Mouse (Mus musculus): ENCODE measurements around the gene Zfp598. TPM values are rescaled to one million over a fixed set of nuclear protein-coding genes. Genes with fewer than 3 reads are reported as not detected.
A peak's percentile ranks its signal among the peaks of the same experiment; 100 is the strongest.
"Not testable (repeated sequence)": the region's sequence is repeated elsewhere in the genome, so short reads cannot be mapped to it uniquely, and the experiment has no call there.

The Zfp598 gene
- polyA plus RNA-seq, 1 experiment from 2014 or later = 23.0 TPM

DNA sequence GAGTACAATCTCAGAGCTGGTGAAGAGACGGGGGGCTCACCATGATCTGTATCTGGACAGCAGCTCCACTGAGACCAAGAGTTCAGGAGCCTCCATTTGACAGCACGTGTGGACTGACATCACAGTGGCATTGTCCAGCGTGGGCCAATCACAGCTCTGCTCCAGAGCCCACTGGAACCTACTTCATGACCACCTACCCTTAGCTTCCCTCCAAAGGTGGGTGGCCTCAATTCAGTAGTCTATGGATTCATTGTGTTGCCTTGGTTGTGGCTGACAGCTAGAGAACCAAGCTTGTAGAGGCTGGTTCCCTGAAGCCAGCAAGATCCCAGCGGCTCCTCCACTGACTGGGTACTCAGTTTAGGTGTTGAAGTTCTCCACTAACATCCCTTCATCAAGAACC is 48.5 kb downstream of the Zfp598 start, which contains the start of the genes Rnf151 and Rps2:
Gene Rnf151 (minus strand): TSS at position 121 of the 400 bp plus-strand sequence.
Gene Rps2 (plus strand): TSS at position 174 of the 400 bp plus-strand sequence.
- no peak for ATAC-seq (ENCODE audit: low FRiP score)
- 88% methylated on average over 4 of the region's 4 CpGs for WGBS
- Histone ChIP-seq H3K36me3 (peaks cover 29% of the 10 kb centered on the region), H3K4me3 (peak within 1 kb of the TSS; percentile 86), H3K9ac (0 out of 2 replicates have a peak within 1 kb of the TSS, but pooled peaks have one; percentile 89), H3K9me3 (replicated peaks) (no peaks in the 10 kb centered on the region), H3K27me3 (no peaks in the 10 kb centered on the region), H3K4me1 (peaks cover 24% of the 10 kb centered on the region), H3K4me2 (replicated peaks) (peak within 1 kb of the TSS; percentile 69), H3K27ac (no peak within 1 kb of the TSS)

DNA sequence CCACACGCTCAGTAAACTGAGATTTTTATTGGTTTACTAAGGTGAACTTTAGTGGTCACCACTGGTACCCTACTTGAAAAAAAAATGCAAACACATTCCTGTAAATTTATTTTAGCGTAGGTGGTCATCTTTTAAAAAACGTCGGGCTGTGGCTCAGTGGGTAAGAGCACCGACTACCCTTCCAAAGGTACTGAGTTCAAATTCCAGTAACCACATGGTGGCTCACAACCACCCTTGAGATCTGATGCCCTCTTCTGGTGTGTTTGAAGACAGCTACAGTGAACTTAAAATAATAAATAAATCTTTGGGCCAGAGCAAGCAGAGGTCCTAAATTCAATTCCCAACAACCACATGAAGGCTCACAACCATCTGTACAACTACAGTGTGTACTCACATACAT is 49.5 kb downstream of the Zfp598 start:
- ATAC-seq (ENCODE audit: low FRiP score); H3K9me3 ChIP-seq (replicated peaks); H3K27ac ChIP-seq; H3K27me3 ChIP-seq: not testable (repeated sequence)
- H3K9ac ChIP-seq = peak overlapping the region; percentile 89
- WGBS = 65% methylated on average over 5 of the region's 5 CpGs
- peaks cover 32% of the 10 kb centered on the region for H3K4me1 ChIP-seq
- H3K4me3 ChIP-seq = peak overlapping the region; percentile 86
- H3K4me2 ChIP-seq (replicated peaks) = peak overlapping the region; percentile 69
- H3K36me3 ChIP-seq = peaks cover 29% of the 10 kb centered on the region

DNA sequence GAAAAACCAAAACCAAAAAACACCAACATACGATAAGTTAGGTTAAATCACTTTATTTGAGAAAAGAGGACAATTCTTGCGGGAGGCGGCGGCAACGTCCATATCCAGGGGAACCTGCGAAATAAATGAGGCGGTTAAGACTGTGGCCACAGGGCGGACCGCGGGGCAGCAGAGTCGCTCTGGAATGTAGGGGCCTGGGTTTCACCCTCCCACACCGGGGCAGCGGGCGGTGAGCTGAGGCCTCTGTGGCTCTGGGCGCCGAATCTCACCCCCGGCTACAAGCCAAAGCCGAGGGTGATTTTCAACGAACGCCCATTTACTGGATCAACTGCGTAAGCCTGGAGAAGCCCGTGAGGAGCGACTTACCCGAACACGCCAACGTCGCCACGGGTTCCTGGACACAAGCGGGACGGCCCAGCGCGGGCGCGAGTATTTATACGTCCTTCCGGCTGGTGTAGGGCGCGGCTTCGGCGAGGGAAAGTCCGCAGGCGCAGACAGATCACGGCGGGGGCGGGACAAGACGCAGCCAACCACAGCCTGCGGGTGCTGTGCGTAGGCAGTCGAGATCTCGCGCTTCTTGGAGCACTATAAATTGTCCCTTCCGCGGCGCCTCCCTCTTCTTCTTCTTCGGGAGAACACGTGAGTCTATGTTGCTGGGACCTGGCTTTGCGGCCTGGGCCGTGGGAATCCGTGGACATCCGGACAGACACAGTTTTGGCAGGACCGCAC is 50.2 kb downstream of the Zfp598 start:
- Histone ChIP-seq H3K27ac (peak overlapping the region; percentile 88), H3K27me3 (no peaks in the 10 kb centered on the region), H3K4me2 (replicated peaks) (peak overlapping the region; percentile 83), H3K36me3 (peaks cover 29% of the 10 kb centered on the region), H3K9ac (peak overlapping the region; percentile 89), H3K9me3 (replicated peaks) (no peaks in the 10 kb centered on the region), H3K4me1 (peaks cover 32% of the 10 kb centered on the region), H3K4me3 (peak overlapping the region; percentile 86)
- WGBS = under 1% methylated on average over 61 of the region's 61 CpGs
- ATAC-seq (ENCODE audit: low FRiP score) = peak; percentile 98

DNA sequence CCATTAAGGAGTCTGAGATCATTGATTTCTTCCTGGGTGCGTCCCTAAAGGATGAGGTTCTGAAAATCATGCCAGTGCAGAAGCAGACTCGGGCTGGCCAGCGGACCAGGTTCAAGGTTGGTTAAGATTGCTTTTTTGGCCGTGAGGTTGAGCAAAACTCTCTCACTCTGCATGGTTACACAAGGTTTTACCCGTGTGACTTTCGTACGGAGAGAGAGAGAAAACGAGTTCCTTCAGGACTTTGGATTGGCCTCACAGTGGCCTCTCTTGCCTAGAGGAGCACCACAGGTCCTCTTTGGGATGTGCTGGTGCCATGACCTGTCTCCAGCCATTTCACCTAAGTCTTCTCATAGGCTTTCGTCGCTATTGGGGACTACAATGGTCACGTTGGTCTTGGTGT is 51.1 kb downstream of the Zfp598 start:
- not testable (repeated sequence) for H3K27ac ChIP-seq

DNA sequence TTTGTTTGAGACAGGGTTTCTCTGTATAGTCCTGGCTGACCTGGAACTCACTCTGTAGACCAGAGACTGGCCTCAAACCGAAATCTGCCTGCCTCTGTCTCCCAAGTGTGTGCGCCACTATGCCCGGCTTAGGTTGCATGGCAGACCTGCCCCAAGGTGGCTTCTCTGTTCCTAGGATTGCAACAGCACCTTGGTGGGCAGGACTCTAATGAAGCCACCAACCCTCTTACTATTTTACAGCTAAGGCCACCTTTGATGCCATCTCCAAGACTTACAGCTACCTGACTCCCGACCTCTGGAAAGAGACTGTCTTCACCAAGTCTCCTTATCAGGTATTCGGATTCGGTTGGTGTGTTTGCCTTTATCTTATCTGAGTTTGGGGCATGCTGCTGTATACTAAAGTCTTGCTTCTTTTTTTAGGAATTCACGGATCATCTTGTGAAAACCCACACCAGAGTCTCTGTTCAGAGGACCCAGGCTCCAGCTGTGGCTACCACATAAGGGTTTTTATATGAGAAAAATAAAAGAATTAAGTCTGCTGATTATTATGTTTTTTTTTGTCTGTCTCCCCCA is 52.0 kb downstream of the Zfp598 start:
- not testable (repeated sequence) for H3K27me3 ChIP-seq; ATAC-seq (ENCODE audit: low FRiP score); H3K27ac ChIP-seq; H3K9me3 ChIP-seq (replicated peaks)
- Histone ChIP-seq H3K4me2 (replicated peaks) (peak overlapping the region; percentile 83), H3K9ac (peak overlapping the region; percentile 54), H3K4me1 (peaks cover 32% of the 10 kb centered on the region), H3K36me3 (peaks cover 22% of the 10 kb centered on the region), H3K4me3 (peak overlapping the region; percentile 24)
- 70% methylated on average over 7 of the region's 7 CpGs for WGBS

More for the DNA sequence above, 51.1 kb downstream of the Zfp598 start:
- Histone ChIP-seq H3K9ac (peak overlapping the region; percentile 88), H3K4me3 (peak overlapping the region; percentile 86), H3K4me2 (replicated peaks) (peak overlapping the region; percentile 83), H3K36me3 (peaks cover 28% of the 10 kb centered on the region), H3K4me1 (peaks cover 32% of the 10 kb centered on the region)
- WGBS = 2% methylated on average over 11 of the region's 11 CpGs
- not testable (repeated sequence) for ATAC-seq (ENCODE audit: low FRiP score); H3K9me3 ChIP-seq (replicated peaks); H3K27me3 ChIP-seq

DNA sequence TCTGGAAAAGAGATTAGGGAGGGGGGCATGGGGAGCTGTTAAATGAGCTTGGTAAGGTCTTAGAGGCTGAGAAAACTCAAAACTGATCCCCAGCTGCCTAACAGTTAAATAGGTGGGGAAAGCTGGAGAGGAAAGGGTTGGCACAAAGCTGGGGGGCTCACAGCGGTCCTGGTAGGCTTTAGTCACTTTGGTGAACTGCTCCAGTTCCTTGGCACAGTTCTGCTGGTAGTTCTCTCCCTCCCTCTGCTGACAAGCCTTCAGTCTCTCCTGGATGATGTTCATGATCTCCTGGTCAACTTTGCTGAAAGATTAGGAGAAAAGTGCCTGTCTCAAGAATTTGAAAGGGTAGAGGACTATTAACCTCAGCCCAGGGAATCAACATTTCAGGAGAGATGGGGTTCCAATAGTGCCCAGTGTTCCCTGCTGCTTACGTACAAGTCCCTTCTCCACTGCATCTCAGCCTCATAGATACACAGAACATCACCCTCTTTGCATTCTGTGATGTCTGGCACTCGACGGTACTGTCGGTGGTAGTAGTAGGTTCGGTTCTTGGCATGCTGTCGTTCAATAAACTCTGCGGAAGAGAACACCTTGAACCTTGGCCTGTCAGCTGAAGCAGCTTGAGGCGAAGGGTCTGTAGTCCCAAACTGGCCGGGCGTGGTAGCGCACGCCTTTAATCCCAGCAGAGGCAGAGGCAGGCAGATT is 52.9 kb downstream of the Zfp598 start:
- Histone ChIP-seq H3K4me1 (peaks cover 32% of the 10 kb centered on the region), H3K4me3 (no peak overlapping the region), H3K4me2 (replicated peaks) (no peak overlapping the region), H3K27me3 (0 out of 2 replicates have a peak, but pooled peaks cover 2% of the 10 kb centered on the region), H3K9me3 (replicated peaks) (no peaks in the 10 kb centered on the region), H3K9ac (0 out of 2 replicates have a peak overlapping the region, but pooled peaks have one; percentile 23), H3K27ac (0 out of 2 replicates have a peak overlapping the region, but pooled peaks have one; percentile 4), H3K36me3 (peaks cover 17% of the 10 kb centered on the region)
- ATAC-seq (ENCODE audit: low FRiP score) = no peak
- 36% methylated on average over 13 of the region's 13 CpGs for WGBS

DNA sequence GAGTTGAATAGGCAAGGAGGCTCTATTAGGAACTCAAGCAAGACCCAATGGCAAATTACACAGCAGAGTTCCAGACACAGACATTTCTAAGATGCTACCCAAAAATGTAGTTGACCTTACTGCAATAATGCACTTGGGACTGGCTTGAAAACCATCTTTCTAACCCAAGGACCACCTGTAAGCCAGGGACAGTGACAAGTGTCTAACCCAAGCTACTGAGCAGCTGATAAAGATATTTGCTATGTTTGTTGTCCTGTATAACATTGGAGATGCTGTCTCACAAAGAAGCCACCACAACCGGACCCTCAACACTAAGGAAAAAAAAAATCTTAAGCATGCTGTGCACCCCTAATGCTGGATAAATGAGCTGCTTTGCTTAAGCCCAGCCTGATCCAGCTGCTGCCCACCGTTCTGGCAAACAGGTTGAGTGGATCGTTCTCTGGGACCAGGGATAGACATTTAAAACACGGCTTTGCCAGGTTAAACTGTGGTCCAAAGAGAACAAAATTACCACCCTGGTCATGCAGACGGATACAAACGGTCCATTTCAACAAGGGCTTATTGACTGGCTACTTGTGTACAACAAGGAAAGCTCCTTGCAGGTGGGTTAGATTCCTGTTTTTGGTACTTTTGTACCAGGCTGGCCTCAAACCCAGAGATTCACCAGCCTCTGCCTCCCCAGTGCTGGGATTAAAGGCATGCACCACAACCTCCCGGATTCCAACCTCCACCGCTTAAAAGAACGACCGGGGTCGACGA is 53.8 kb downstream of the Zfp598 start:
- Histone ChIP-seq H3K4me3 (peak overlapping the region; percentile 68), H3K36me3 (peaks cover 17% of the 10 kb centered on the region), H3K4me2 (replicated peaks) (peak overlapping the region; percentile 96), H3K27ac (peak overlapping the region; percentile 80), H3K27me3 (0 out of 2 replicates have a peak, but pooled peaks cover 2% of the 10 kb centered on the region), H3K9ac (peak overlapping the region; percentile 92), H3K4me1 (peaks cover 32% of the 10 kb centered on the region), H3K9me3 (replicated peaks) (no peaks in the 10 kb centered on the region)
- ATAC-seq (ENCODE audit: low FRiP score) = no peak
- 4% methylated on average over 12 of the region's 12 CpGs for WGBS

DNA sequence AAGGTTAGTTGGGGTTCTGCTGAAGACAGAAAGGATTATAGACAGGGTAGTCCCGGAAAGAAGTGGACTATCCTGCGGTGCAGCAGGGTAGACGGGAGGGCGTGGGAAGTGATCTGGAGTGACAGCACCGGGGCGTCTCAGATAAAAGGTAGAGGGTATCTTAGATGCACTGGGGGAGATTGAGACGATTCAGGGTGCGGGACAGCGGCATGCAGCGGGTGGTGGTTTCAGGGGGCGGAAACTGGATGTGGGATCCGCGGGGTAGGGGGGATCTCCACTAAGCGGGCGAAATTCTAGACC is 54.3 kb downstream of the Zfp598 start:
- under 1% methylated on average over 15 of the region's 15 CpGs for WGBS
- peak overlapping the region; percentile 68 for H3K4me3 ChIP-seq
- H3K4me1 ChIP-seq = peaks cover 30% of the 10 kb centered on the region
- H3K27ac ChIP-seq = peak overlapping the region; percentile 80
- H3K9ac ChIP-seq = peak overlapping the region; percentile 92
- H3K27me3 ChIP-seq = 0 out of 2 replicates have a peak, but pooled peaks cover 2% of the 10 kb centered on the region
- H3K9me3 ChIP-seq (replicated peaks) = no peaks in the 10 kb centered on the region
- H3K36me3 ChIP-seq = peaks cover 17% of the 10 kb centered on the region
- peak; percentile 9; the same call in 1 of the 2 replicates for ATAC-seq (ENCODE audit: low FRiP score)
- H3K4me2 ChIP-seq (replicated peaks) = peak overlapping the region; percentile 96

DNA sequence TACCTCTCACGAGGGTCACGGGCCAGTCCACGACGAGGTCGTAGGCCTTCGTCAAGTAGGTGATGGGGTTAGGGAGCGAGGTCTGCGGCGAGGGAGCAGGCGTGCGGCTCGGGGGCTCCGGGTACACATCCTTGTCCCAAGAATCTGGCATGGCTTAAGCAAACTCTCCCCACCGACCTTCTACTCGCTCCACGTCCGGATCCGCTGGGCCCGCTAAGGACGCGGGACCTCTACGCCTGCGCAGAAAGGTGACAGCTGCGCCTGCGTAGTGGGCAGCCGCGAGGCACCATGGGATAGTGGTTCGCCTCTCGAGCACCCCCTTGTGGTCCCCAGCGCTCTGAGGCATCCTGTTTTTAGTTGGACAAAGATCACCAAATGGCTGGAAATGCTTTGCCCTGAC is 54.7 kb downstream of the Zfp598 start, which contains the start of gene Ndufb10:
Gene Ndufb10 (minus strand): TSS at position 295 of the 400 bp plus-strand sequence.
- peak within 1 kb of the TSS; percentile 68 for H3K4me3 ChIP-seq

DNA sequence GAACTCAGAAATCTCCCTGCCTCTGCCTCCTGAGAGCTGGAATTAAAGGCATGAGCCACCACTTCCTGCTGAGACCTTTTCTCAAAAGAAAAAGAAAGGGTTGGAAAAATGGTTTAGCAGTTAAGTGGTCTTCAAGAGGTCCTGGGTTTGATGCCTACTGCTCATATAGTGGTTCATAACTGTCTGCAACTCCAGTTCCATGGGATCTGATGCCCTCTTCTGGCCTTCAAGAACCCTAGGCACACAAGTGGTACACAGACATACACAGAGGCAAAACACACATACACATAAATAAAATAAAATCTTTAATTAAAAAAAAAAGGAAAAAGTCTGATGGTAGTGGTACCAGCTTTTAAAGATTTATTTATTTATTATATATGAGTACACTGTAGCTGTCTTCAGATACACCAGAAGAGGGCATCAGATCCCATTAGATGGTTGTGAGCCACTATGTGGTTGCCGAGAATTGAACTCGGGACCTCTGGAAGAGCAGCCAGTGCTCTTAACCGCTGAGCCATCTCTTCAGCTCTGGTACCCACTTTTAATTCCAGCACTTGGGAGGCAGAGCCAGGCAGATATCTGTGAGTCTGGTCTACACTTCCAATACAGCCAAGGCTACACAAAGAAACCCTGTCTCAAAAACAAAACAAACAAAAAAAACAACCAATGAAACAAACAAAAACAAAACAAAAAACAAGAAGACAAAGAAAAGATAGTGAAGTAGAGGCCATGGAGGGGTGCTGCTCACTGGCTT is 56.3 kb downstream of the Zfp598 start:
- no peak overlapping the region for H3K27ac ChIP-seq
- H3K4me2 ChIP-seq (replicated peaks) = no peak overlapping the region
- H3K36me3 ChIP-seq = peaks cover 17% of the 10 kb centered on the region
- no peak overlapping the region for H3K9ac ChIP-seq
- no peaks in the 10 kb centered on the region for H3K9me3 ChIP-seq (replicated peaks)
- no peak for ATAC-seq (ENCODE audit: low FRiP score)
- no peak overlapping the region for H3K4me3 ChIP-seq
- 0 out of 2 replicates have a peak, but pooled peaks cover 2% of the 10 kb centered on the region for H3K27me3 ChIP-seq
- 71% methylated on average over 3 of the region's 3 CpGs for WGBS
- H3K4me1 ChIP-seq = peaks cover 25% of the 10 kb centered on the region

More for the DNA sequence above, 54.7 kb downstream of the Zfp598 start, which contains the start of gene Ndufb10:
- Histone ChIP-seq H3K27me3 (0 out of 2 replicates have a peak, but pooled peaks cover 2% of the 10 kb centered on the region), H3K4me2 (replicated peaks) (peak within 1 kb of the TSS; percentile 96), H3K9ac (peak within 1 kb of the TSS; percentile 92), H3K4me1 (peaks cover 28% of the 10 kb centered on the region), H3K27ac (peak within 1 kb of the TSS; percentile 80), H3K9me3 (replicated peaks) (no peaks in the 10 kb centered on the region), H3K36me3 (peaks cover 17% of the 10 kb centered on the region)
- WGBS = 1% methylated on average over 30 of the region's 30 CpGs
- peak; percentile 71 for ATAC-seq (ENCODE audit: low FRiP score)

DNA sequence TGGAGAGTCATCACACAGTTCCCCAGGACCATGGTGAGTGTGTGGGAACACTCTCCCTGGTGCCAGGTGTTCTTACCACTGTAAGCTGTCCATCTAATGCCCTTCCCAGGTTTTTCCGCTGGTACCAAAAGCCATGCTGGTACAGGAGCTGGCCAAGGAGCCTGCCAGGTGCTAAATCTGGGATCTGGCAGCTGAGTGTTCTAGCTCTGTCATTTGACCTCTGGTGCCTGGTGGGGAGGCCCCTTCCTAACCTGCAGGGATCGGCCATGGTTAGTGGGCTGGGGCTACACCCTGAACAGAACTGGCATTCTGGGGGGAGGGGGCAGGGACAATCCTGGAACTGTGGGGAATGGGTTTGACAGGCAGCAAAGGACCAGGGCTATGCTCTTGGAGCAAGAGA is 58.1 kb downstream of the Zfp598 start, which contains the start of gene Rpl3l:
Gene Rpl3l (plus strand): TSS at position 203 of the 400 bp plus-strand sequence.
- peaks cover 12% of the 10 kb centered on the region; the same call in 1 of the 2 replicates for H3K27me3 ChIP-seq
- H3K27ac ChIP-seq = no peak within 1 kb of the TSS
- WGBS = 66% methylated on average over 2 of the region's 2 CpGs
- H3K36me3 ChIP-seq = peaks cover under 1% of the 10 kb centered on the region
- H3K9ac ChIP-seq = no peak within 1 kb of the TSS
- no peak within 1 kb of the TSS for H3K4me2 ChIP-seq (replicated peaks)
- no peak within 1 kb of the TSS for H3K4me3 ChIP-seq
- ATAC-seq (ENCODE audit: low FRiP score) = no peak
- H3K4me1 ChIP-seq = peaks cover 10% of the 10 kb centered on the region
- H3K9me3 ChIP-seq (replicated peaks) = no peaks in the 10 kb centered on the region

All from hindbrain, embryonic 12.5 days (tissue).